Mouse (Mus musculus): ENCODE measurements around the gene Eef1g. TPM values are rescaled to one million over a fixed set of nuclear protein-coding genes. Genes with fewer than 3 reads are reported as not detected.

Eef1g gene
- polyA plus RNA-seq, 1 experiment from 2014 or later, result 618 TPM

DNA sequence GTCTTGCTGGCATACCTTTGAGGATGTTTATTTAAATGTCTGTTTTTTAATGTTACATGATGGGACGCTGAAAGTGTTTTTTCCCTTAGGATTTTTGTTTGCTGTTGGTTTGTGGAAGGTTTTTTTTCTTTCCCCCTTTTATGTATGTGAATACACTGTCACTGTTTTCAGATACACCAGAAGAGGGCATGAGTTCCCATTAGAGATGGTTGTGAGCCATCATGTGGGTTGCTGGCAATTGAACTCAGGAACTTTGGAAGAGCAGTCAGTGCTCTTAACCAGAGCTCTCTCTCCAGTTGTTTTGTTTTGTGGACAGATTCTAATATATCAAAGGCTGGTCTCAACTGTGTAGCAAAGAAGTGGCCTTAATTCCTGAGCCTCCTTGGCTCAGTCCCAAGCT, 7.8 kb downstream of the Eef1g start:
- Histone ChIP-seq H3K27ac (ENCODE audit: low read depth, low read length) (no peak overlapping the region), H3K4me1 (replicated peaks; ENCODE audit: control insufficient read depth, insufficient read depth, low read length) (no peaks in the 10 kb centered on the region), H3K4me2 (no peak overlapping the region), H3K27me3 (replicated peaks; ENCODE audit: control insufficient read depth, insufficient read depth, low read length) (no peaks in the 10 kb centered on the region), H3K9me3 (ENCODE audit: control insufficient read depth, low read length) (no peaks in the 10 kb centered on the region), H3K4me3 (ENCODE audit: low read depth, low read length) (no peak overlapping the region), H3K36me3 (ENCODE audit: control insufficient read depth, insufficient read depth, low read length) (peaks cover 86% of the 10 kb centered on the region), H3K9ac (ENCODE audit: low read depth, low read length) (no peak overlapping the region)
- DNase-seq (ENCODE audit: low spot score), result no peak
- WGBS, result 80% methylated on average over 1 of the region's 1 CpGs
- no peak for ATAC-seq (replicated peaks; ENCODE audit: low FRiP score)

DNA sequence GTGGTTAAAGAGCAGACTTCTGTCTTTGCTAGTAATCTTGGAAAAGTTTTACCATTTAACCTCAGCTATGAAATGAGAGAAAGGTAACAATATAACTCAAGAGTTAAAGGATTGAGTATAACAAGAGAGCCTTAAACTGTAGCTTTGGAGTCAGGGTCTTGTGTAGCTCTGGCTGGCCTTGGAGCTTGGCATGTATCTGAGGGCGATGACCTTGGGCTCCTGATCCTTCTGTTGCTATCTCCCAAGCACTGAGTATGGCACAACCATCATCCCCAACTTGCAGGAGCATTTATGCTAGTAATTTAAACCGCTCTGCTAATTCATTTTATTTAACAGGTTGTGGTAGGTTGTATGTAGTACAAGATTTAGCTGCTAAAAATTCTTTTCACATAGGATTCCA, 8.7 kb downstream of the Eef1g start:
- DNase-seq (ENCODE audit: low spot score), result no peak
- Histone ChIP-seq H3K9ac (ENCODE audit: low read depth, low read length) (no peak overlapping the region), H3K27ac (ENCODE audit: low read depth, low read length) (no peak overlapping the region), H3K4me1 (replicated peaks; ENCODE audit: control insufficient read depth, insufficient read depth, low read length) (no peaks in the 10 kb centered on the region), H3K9me3 (ENCODE audit: control insufficient read depth, low read length) (no peaks in the 10 kb centered on the region), H3K4me2 (no peak overlapping the region), H3K36me3 (ENCODE audit: control insufficient read depth, insufficient read depth, low read length) (peaks cover 83% of the 10 kb centered on the region), H3K4me3 (ENCODE audit: low read depth, low read length) (no peak overlapping the region), H3K27me3 (replicated peaks; ENCODE audit: control insufficient read depth, insufficient read depth, low read length) (no peaks in the 10 kb centered on the region)
- 95% methylated on average over 2 of the region's 2 CpGs for WGBS
- no peak for ATAC-seq (replicated peaks; ENCODE audit: low FRiP score)

DNA sequence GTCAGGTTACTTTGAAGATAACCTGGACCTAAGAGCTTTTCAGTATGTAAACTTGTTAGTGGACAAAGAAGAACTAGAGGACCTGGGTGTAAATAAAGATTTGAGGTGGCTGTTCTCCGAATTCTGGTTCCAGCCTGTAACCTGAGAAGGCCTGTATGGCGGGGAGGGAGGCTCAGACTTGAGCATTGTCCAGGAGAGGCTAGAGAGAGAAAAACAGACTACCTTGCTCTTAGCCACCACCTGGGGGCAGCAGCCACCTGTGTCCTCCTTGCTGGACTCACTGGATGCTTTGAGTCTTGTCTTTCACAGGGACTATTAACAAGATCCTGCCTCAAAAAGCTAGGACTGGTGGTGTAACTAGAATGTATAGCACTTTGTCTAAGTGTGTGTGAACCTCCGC, 9.7 kb downstream of the Eef1g start:
- ATAC-seq (replicated peaks; ENCODE audit: low FRiP score) (0 out of 2 replicates have a peak, but pooled peaks have one; percentile 38), DNase-seq (ENCODE audit: low spot score) (no peak)
- H3K4me3 ChIP-seq (ENCODE audit: low read depth, low read length), result no peak overlapping the region
- no peak overlapping the region for H3K4me2 ChIP-seq
- H3K9ac ChIP-seq (ENCODE audit: low read depth, low read length), result no peak overlapping the region
- H3K27me3 ChIP-seq (replicated peaks; ENCODE audit: control insufficient read depth, insufficient read depth, low read length), result no peaks in the 10 kb centered on the region
- H3K36me3 ChIP-seq (ENCODE audit: control insufficient read depth, insufficient read depth, low read length), result peaks cover 73% of the 10 kb centered on the region
- WGBS, result 57% methylated on average over 3 of the region's 3 CpGs
- no peaks in the 10 kb centered on the region; the same call in 1 of the 2 replicates for H3K4me1 ChIP-seq (replicated peaks; ENCODE audit: control insufficient read depth, insufficient read depth, low read length)
- no peaks in the 10 kb centered on the region for H3K9me3 ChIP-seq (ENCODE audit: control insufficient read depth, low read length)
- no peak overlapping the region; the same call in none of the 2 replicates for H3K27ac ChIP-seq (ENCODE audit: low read depth, low read length)

DNA sequence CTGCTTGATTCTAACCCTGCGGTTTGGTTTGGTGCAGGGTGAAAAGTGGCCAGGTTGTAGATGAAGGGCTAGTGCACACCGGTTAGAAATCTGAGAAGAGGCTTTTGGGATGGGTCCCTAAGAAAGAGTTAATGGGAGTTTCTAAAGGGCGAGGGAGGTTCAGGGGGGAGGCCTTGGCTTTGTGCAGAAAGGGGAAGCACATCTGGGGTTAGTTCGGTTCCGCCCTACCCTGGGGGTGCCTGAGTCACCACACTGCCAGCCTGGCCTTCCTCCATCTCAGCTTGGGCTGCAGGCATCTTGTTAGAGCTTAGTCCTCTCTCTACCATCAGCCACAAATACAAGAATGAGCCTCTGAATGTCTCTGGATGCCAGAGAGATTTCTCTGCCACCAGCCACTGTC, 13.9 kb downstream of the Eef1g start:
- 36% methylated on average over 5 of the region's 5 CpGs for WGBS
- ATAC-seq (replicated peaks; ENCODE audit: low FRiP score), result no peak
- peaks cover 41% of the 10 kb centered on the region for H3K36me3 ChIP-seq (ENCODE audit: control insufficient read depth, insufficient read depth, low read length)

DNA sequence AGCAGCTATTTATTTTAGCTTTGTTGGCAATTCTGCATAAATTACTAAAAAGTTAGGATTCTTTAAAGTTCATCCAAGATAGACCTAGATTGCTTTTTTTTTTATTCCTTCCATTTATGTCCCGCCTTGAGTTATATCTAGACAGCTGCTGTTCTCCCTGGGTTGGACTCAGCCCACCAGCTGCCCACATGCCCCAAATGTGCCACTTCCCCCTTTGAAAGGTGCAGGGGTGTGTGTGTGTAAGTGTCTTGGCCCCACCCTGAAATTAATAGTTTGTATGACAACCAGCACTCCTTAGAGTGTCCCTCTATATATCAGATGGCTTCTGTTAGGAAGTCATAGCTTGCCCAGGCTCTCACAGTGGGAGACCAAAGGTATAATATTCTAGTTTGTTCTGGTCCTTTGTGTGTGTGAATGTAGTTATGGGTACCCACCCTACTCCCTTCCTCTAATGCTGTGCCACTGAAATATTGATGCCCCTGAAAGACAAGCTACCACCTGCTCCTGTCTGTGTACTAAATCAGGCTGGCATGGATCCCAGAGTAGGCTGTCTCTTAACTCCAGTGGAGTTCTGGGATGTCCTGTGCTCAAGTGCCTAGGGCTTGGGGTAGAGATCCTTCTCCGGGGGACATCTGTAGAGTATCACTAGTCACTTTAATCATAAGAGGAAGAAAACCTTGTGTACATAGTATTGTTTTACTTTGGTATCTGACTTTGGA, 14.8 kb downstream of the Eef1g start:
- Histone ChIP-seq H3K4me3 (ENCODE audit: low read depth, low read length) (no peak overlapping the region), H3K4me2 (no peak overlapping the region), H3K4me1 (replicated peaks; ENCODE audit: control insufficient read depth, insufficient read depth, low read length) (peaks cover 23% of the 10 kb centered on the region), H3K9me3 (ENCODE audit: control insufficient read depth, low read length) (no peaks in the 10 kb centered on the region), H3K27ac (ENCODE audit: low read depth, low read length) (no peak overlapping the region), H3K27me3 (replicated peaks; ENCODE audit: control insufficient read depth, insufficient read depth, low read length) (no peaks in the 10 kb centered on the region), H3K9ac (ENCODE audit: low read depth, low read length) (no peak overlapping the region), H3K36me3 (ENCODE audit: control insufficient read depth, insufficient read depth, low read length) (peaks cover 33% of the 10 kb centered on the region)
- no peak for ATAC-seq (replicated peaks; ENCODE audit: low FRiP score)
- WGBS, result 65% methylated on average over 2 of the region's 2 CpGs
- DNase-seq (ENCODE audit: low spot score), result no peak

More for the DNA sequence above, 13.9 kb downstream of the Eef1g start:
- Histone ChIP-seq H3K27me3 (replicated peaks; ENCODE audit: control insufficient read depth, insufficient read depth, low read length) (no peaks in the 10 kb centered on the region), H3K9me3 (ENCODE audit: control insufficient read depth, low read length) (no peaks in the 10 kb centered on the region), H3K4me2 (no peak overlapping the region), H3K4me3 (ENCODE audit: low read depth, low read length) (no peak overlapping the region), H3K4me1 (replicated peaks; ENCODE audit: control insufficient read depth, insufficient read depth, low read length) (peaks cover 23% of the 10 kb centered on the region), H3K27ac (ENCODE audit: low read depth, low read length) (no peak overlapping the region), H3K9ac (ENCODE audit: low read depth, low read length) (no peak overlapping the region)
- no peak for DNase-seq (ENCODE audit: low spot score)

DNA sequence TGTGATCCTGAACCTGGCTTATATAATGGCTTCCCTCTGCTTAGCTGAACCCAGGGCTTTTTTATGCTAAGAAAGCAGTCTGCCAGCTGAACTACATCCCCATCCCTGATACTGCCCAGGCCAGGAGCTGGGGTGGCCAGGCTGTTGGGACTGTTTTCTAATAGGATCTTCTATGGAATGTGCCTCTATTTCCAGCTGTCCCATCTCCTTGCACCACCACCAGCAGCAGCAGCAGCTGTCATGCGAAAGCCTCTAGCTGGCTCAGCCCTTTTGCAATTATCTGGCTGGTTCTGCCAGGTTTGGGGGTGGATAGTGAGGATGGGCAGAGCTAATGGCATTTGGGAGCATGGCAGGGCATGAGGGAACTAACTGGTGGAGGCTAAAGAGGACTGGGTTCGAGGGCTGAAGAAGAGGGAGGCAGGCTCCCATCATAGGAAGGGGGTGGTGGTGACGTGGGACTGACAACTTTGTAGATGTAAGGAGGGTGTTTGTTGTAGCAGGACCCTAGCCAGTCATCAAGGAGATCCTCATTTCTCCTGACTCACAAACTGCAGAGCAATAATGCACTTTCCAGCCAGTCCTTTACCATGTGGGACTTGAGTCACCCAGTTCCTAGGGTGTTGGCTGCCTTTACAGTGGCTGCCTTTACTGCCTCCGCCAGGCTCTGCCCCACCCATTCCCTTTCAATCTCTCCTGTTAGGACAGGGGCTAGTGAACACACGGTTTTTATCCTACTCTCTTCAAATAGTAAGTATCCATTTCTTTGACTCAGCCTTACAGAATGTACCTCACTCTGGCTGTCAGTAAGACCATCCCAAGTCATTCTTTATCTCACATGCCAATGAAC, 15.7 kb downstream of the Eef1g start:
- ATAC-seq (replicated peaks; ENCODE audit: low FRiP score), result 0 out of 2 replicates have a peak, but pooled peaks have one; percentile 22
- Histone ChIP-seq H3K4me3 (ENCODE audit: low read depth, low read length) (no peak overlapping the region), H3K4me1 (replicated peaks; ENCODE audit: control insufficient read depth, insufficient read depth, low read length) (peaks cover 23% of the 10 kb centered on the region), H3K36me3 (ENCODE audit: control insufficient read depth, insufficient read depth, low read length) (peaks cover 26% of the 10 kb centered on the region), H3K27ac (ENCODE audit: low read depth, low read length) (no peak overlapping the region), H3K4me2 (no peak overlapping the region), H3K9me3 (ENCODE audit: control insufficient read depth, low read length) (no peaks in the 10 kb centered on the region), H3K27me3 (replicated peaks; ENCODE audit: control insufficient read depth, insufficient read depth, low read length) (no peaks in the 10 kb centered on the region), H3K9ac (ENCODE audit: low read depth, low read length) (no peak overlapping the region)
- DNase-seq (ENCODE audit: low spot score), result no peak
- WGBS, result 35% methylated on average over 5 of the region's 5 CpGs

DNA sequence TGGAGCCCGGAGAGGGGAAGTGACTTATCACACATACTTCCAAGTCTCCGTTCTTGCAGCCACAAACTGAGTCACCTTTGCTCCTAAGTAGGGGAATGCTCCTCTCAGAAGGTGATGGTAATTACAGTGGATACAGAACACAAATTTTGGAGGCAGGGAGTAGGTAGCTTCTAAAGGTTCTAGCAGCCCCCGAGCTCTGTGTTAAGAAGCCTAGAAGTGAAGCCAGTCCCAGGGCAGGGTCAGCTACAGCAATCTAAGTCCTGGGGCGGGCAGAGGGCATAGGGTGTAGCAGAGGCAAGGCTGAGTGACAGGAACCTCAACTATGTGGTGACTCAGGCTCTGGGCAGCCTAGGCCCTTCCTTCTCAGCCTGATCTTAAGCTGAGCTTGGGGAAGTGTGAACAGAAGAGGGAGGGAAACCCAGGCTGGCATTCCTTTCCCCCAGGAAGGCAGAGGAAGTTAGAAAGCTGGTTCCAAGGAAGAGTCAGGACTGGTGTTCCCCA, 16.4 kb downstream of the Eef1g start:
- H3K4me2 ChIP-seq, result no peak overlapping the region
- DNase-seq (ENCODE audit: low spot score) (no peak), ATAC-seq (replicated peaks; ENCODE audit: low FRiP score) (no peak)
- 13% methylated on average over 4 of the region's 4 CpGs for WGBS
- peaks cover 20% of the 10 kb centered on the region for H3K36me3 ChIP-seq (ENCODE audit: control insufficient read depth, insufficient read depth, low read length)
- H3K9me3 ChIP-seq (ENCODE audit: control insufficient read depth, low read length), result no peaks in the 10 kb centered on the region
- no peak overlapping the region for H3K9ac ChIP-seq (ENCODE audit: low read depth, low read length)
- peaks cover 4% of the 10 kb centered on the region for H3K27me3 ChIP-seq (replicated peaks; ENCODE audit: control insufficient read depth, insufficient read depth, low read length)
- peaks cover 23% of the 10 kb centered on the region for H3K4me1 ChIP-seq (replicated peaks; ENCODE audit: control insufficient read depth, insufficient read depth, low read length)
- no peak overlapping the region for H3K27ac ChIP-seq (ENCODE audit: low read depth, low read length)
- H3K4me3 ChIP-seq (ENCODE audit: low read depth, low read length), result no peak overlapping the region

DNA sequence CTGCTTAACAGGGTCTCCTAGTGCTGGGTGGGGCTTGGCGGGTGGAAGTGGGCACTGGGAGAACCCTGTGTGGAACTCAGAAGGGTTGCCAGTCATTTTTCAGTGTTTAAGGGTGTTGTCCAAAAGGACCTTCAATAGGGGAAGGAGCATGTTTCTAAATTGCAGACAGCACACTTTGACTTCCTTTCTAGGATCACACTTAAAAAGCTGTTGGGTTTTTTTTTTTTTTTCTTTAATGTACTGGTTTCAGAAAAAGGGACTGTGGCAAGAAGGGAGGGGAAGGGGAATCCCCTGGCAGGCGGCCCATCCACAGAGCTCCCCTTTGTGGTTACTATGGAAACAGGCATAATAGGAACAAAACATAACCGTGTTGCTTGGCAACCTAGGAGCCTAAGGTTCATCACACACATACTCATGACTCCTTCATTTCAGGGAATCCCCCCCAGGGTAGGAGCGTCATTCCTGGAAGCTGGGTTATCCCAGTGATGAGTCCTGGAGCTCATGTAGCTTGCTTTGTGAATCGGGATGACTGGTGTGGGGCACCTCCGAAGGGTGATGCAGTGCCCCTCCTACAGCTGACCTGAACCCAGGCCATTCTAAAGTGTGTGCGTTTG, 17.5 kb downstream of the Eef1g start:
- Histone ChIP-seq H3K4me3 (ENCODE audit: low read depth, low read length) (no peak overlapping the region), H3K27ac (ENCODE audit: low read depth, low read length) (0 out of 2 replicates have a peak overlapping the region, but pooled peaks have one; percentile 17), H3K9ac (ENCODE audit: low read depth, low read length) (no peak overlapping the region), H3K27me3 (replicated peaks; ENCODE audit: control insufficient read depth, insufficient read depth, low read length) (peaks cover 15% of the 10 kb centered on the region), H3K4me1 (replicated peaks; ENCODE audit: control insufficient read depth, insufficient read depth, low read length) (peaks cover 26% of the 10 kb centered on the region), H3K4me2 (no peak overlapping the region), H3K9me3 (ENCODE audit: control insufficient read depth, low read length) (no peaks in the 10 kb centered on the region), H3K36me3 (ENCODE audit: control insufficient read depth, insufficient read depth, low read length) (peaks cover 8% of the 10 kb centered on the region)
- ATAC-seq (replicated peaks; ENCODE audit: low FRiP score), result no peak
- DNase-seq (ENCODE audit: low spot score), result no peak
- whole genome bisulfite sequencing, result 46% methylated on average over 7 of the region's 7 CpGs
